Mouse (Mus musculus): ENCODE measurements at regions not wholly inside any gene's neighbourhood (a gene's known extent, or its start where the extent isn't known, plus 50 kb on each side); places are given as distances from the start of the nearest gene placed in this dataset.

GRCm38 (mm10) chr4:131191106-131191880 lies 247.1 kb downstream of the Matn1 start:
- Histone ChIP-seq H3K4me1 (ENCODE audit: control insufficient read depth, insufficient read depth, low read length) (peaks cover 33% of the 10 kb centered on the region), H3K27ac (ENCODE audit: insufficient read depth, low read length) (peak overlapping the region; percentile 52), H3K27me3 (ENCODE audit: control insufficient read depth, insufficient read depth, low read length) (no peaks in the 10 kb centered on the region), H3K4me3 (replicated peaks; ENCODE audit: insufficient read depth, low read depth, low read length) (no peak overlapping the region)
- 19% methylated on average over 13 of the region's 13 CpGs for WGBS
- TF ChIP-seq CTCF (IDR thresholded peaks at IDR 0.05; ENCODE audit: borderline replicate concordance, insufficient read depth, low read depth, low read length) (no peak), POLR2A (IDR thresholded peaks at IDR 0.05; ENCODE audit: borderline replicate concordance, insufficient read depth, low read length) (0 out of 2 replicates have a peak, but pooled peaks have one; percentile 20)
- DNase-seq, result peak; percentile 80 to 89

GRCm38 (mm10) chr4:131193900-131194419 lies 249.8 kb downstream of the Matn1 start:
- peaks cover 18% of the 10 kb centered on the region for H3K4me1 ChIP-seq (ENCODE audit: control insufficient read depth, insufficient read depth, low read length)
- no peak overlapping the region for H3K4me3 ChIP-seq (replicated peaks; ENCODE audit: insufficient read depth, low read depth, low read length)
- 78% methylated on average over 20 of the region's 20 CpGs for WGBS
- H3K27me3 ChIP-seq (ENCODE audit: control insufficient read depth, insufficient read depth, low read length), result no peaks in the 10 kb centered on the region
- H3K27ac ChIP-seq (ENCODE audit: insufficient read depth, low read length), result no peak overlapping the region
- TF ChIP-seq POLR2A (IDR thresholded peaks at IDR 0.05; ENCODE audit: borderline replicate concordance, insufficient read depth, low read length) (no peak), CTCF (IDR thresholded peaks at IDR 0.05; ENCODE audit: borderline replicate concordance, insufficient read depth, low read depth, low read length) (no peak)
- no peak for DNase-seq

GRCm38 (mm10) chr4:131196147-131196546 lies 252.0 kb downstream of the Matn1 start:
- DNase-seq, result no peak
- 87% methylated on average over 4 of the region's 4 CpGs for WGBS
- no peaks in the 10 kb centered on the region for H3K27me3 ChIP-seq (ENCODE audit: control insufficient read depth, insufficient read depth, low read length)
- no peak overlapping the region for H3K4me3 ChIP-seq (replicated peaks; ENCODE audit: insufficient read depth, low read depth, low read length)
- H3K4me1 ChIP-seq (ENCODE audit: control insufficient read depth, insufficient read depth, low read length), result peaks cover 14% of the 10 kb centered on the region
- TF ChIP-seq POLR2A (IDR thresholded peaks at IDR 0.05; ENCODE audit: borderline replicate concordance, insufficient read depth, low read length), result no peak
- no peak for TF ChIP-seq CTCF (IDR thresholded peaks at IDR 0.05; ENCODE audit: borderline replicate concordance, insufficient read depth, low read depth, low read length)
- no peak overlapping the region for H3K27ac ChIP-seq (ENCODE audit: insufficient read depth, low read length)

GRCm38 (mm10) chr4:131203721-131204120 lies 259.5 kb downstream of the Matn1 start:
- peak overlapping the region; percentile 8; the same call in 1 of the 2 replicates for H3K27ac ChIP-seq (ENCODE audit: insufficient read depth, low read length)
- DNase-seq, result peak in 1 of 2 experiments; percentile 30
- TF ChIP-seq POLR2A (IDR thresholded peaks at IDR 0.05; ENCODE audit: borderline replicate concordance, insufficient read depth, low read length), result no peak
- no peak for TF ChIP-seq CTCF (IDR thresholded peaks at IDR 0.05; ENCODE audit: borderline replicate concordance, insufficient read depth, low read depth, low read length)
- peaks cover 48% of the 10 kb centered on the region for H3K4me1 ChIP-seq (ENCODE audit: control insufficient read depth, insufficient read depth, low read length)
- WGBS, result 77% methylated on average over 12 of the region's 12 CpGs
- H3K27me3 ChIP-seq (ENCODE audit: control insufficient read depth, insufficient read depth, low read length), result no peaks in the 10 kb centered on the region
- no peak overlapping the region for H3K4me3 ChIP-seq (replicated peaks; ENCODE audit: insufficient read depth, low read depth, low read length)

- 92% methylated on average over 3 of the region's 3 CpGs for WGBS
Measured at GRCm38 (mm10) chr4:131204722-131205121, 260.5 kb downstream of the Matn1 start.

GRCm38 (mm10) chr4:131205127-131205526 lies 260.9 kb downstream of the Matn1 start:
- H3K27ac ChIP-seq (ENCODE audit: insufficient read depth, low read length), result peak overlapping the region; percentile 94
- H3K27me3 ChIP-seq (ENCODE audit: control insufficient read depth, insufficient read depth, low read length), result no peaks in the 10 kb centered on the region
- H3K4me3 ChIP-seq (replicated peaks; ENCODE audit: insufficient read depth, low read depth, low read length), result no peak overlapping the region
- WGBS, result 17% methylated on average over 2 of the region's 2 CpGs
- TF ChIP-seq CTCF (IDR thresholded peaks at IDR 0.05; ENCODE audit: borderline replicate concordance, insufficient read depth, low read depth, low read length) (no peak), POLR2A (IDR thresholded peaks at IDR 0.05; ENCODE audit: borderline replicate concordance, insufficient read depth, low read length) (no peak)
- DNase-seq, result peak in 1 of 2 experiments; percentile 69
- peaks cover 51% of the 10 kb centered on the region for H3K4me1 ChIP-seq (ENCODE audit: control insufficient read depth, insufficient read depth, low read length)

More at GRCm38 (mm10) chr4:131204722-131205121, 260.5 kb downstream of the Matn1 start:
- H3K27ac ChIP-seq (ENCODE audit: insufficient read depth, low read length), result peak overlapping the region; percentile 94
- H3K4me1 ChIP-seq (ENCODE audit: control insufficient read depth, insufficient read depth, low read length), result peaks cover 49% of the 10 kb centered on the region
- no peaks in the 10 kb centered on the region for H3K27me3 ChIP-seq (ENCODE audit: control insufficient read depth, insufficient read depth, low read length)
- DNase-seq, result no peak
- TF ChIP-seq POLR2A (IDR thresholded peaks at IDR 0.05; ENCODE audit: borderline replicate concordance, insufficient read depth, low read length) (no peak), CTCF (IDR thresholded peaks at IDR 0.05; ENCODE audit: borderline replicate concordance, insufficient read depth, low read depth, low read length) (no peak)
- no peak overlapping the region for H3K4me3 ChIP-seq (replicated peaks; ENCODE audit: insufficient read depth, low read depth, low read length)

- whole genome bisulfite sequencing, result 7% methylated on average over 4 of the region's 4 CpGs
- no peaks in the 10 kb centered on the region for H3K27me3 ChIP-seq (ENCODE audit: control insufficient read depth, insufficient read depth, low read length)
Measured at GRCm38 (mm10) chr4:131205685-131206084, 261.5 kb downstream of the Matn1 start.

More at GRCm38 (mm10) chr4:131205685-131206084, 261.5 kb downstream of the Matn1 start:
- H3K4me1 ChIP-seq (ENCODE audit: control insufficient read depth, insufficient read depth, low read length), result peaks cover 51% of the 10 kb centered on the region
- peak; percentile 95 to 98 for DNase-seq
- TF ChIP-seq CTCF (IDR thresholded peaks at IDR 0.05; ENCODE audit: borderline replicate concordance, insufficient read depth, low read depth, low read length), result no peak
- no peak for TF ChIP-seq POLR2A (IDR thresholded peaks at IDR 0.05; ENCODE audit: borderline replicate concordance, insufficient read depth, low read length)
- H3K4me3 ChIP-seq (replicated peaks; ENCODE audit: insufficient read depth, low read depth, low read length), result no peak overlapping the region
- peak overlapping the region; percentile 94 for H3K27ac ChIP-seq (ENCODE audit: insufficient read depth, low read length)

Data from cerebellum, adult 2 months (tissue).